Mouse (Mus musculus) kidney, embryonic 15.5 days (tissue): Measurements from ENCODE around the gene Dmbt1. TPM values are rescaled to one million over a fixed set of nuclear protein-coding genes. Genes with fewer than 3 reads are reported as not detected.

ENCODE experiments used
- ATAC-seq: fragments of 200-750 bp; cut with Nextera tagmentation; replicated peaks from 2 replicates; pipeline ENCODE4 v1.8.0; 2017; ENCODE audit warnings: moderate TSS enrichment; ENCODE audit not compliant: low FRiP score
- H3K27ac ChIP-seq: fragments of 300-500 bp; sonication (generic); 2 replicates; pipeline ENCODE4 v1.5.1; 2015; ENCODE audit warnings: mild to moderate bottlenecking, inconsistent platforms
- H3K27me3 ChIP-seq: fragments of 300-500 bp; sonication (generic); 2 replicates; pipeline ENCODE4 v1.6.1; 2015; ENCODE audit warnings: inconsistent platforms
- H3K36me3 ChIP-seq: fragments of 300-500 bp; sonication (generic); 2 replicates; pipeline ENCODE4 v1.6.1; 2015; ENCODE audit warnings: inconsistent platforms
- H3K4me1 ChIP-seq: fragments of 300-500 bp; sonication (generic); 2 replicates; pipeline ENCODE4 v1.6.1; 2015; ENCODE audit warnings: inconsistent platforms
- H3K4me2 ChIP-seq: fragments of 300-500 bp; sonication (generic); 2 replicates; pipeline ENCODE4 v1.6.1; 2015; ENCODE audit warnings: moderate library complexity, mild to moderate bottlenecking, inconsistent platforms
- H3K4me3 ChIP-seq: fragments of 300-500 bp; sonication (generic); replicated peaks from 2 replicates; pipeline ENCODE4 v1.5.1; 2015; ENCODE audit warnings: mild to moderate bottlenecking, inconsistent platforms
- H3K9ac ChIP-seq: fragments of 300-500 bp; sonication (generic); 2 replicates; pipeline ENCODE4 v1.6.1; 2015; ENCODE audit warnings: mild to moderate bottlenecking, inconsistent platforms
- H3K9me3 ChIP-seq: fragments of 300-500 bp; sonication (generic); replicated peaks from 2 replicates; pipeline ENCODE4 v1.6.1; 2016; ENCODE audit warnings: inconsistent platforms
- WGBS: fragments of 180-500 bp; shearing (Covaris S2); methylation state at CpG from one replicate; pipeline ENCODE4 v1.1.7; 2015; ENCODE audit warnings: mixed read lengths; 5-methylcytosine and 5-hydroxymethylcytosine counted together
- polyA plus RNA-seq: library from polyadenylated mRNA; unstranded; fragments of >200 nt; fragmentation: Nextera tagmentation; extraction: Ambion mirVana; gene quantifications from 2 replicates; pipeline ENCODE4 v1.2.1, GENCODE M21; 2015

The Dmbt1 gene
- polyA plus RNA-seq, 1 experiment from 2014 or later, result 0.17 TPM

DNA sequence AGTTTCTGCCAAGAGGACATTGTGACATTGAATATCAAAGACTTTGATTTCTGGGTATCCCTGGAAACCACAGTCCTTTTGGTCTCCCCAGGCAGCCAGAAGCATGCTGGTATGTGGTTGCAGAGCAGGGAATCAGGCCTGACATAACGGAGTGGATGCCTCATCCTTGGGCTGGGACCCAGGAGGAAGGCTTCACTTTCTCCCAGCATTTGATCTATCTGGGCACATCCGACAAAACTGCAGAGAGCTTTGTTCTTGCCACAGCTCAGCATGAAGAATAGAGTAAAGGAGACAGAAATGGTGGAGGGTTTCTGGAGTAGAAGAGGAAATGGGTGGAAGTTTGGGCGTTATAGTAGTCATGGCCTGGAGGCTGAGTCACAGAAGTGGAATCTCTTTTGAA, 101.3 kb downstream of the Dmbt1 start:
- no peaks in the 10 kb centered on the region for H3K36me3 ChIP-seq
- no peaks in the 10 kb centered on the region for H3K4me1 ChIP-seq
- H3K27me3 ChIP-seq, result no peaks in the 10 kb centered on the region
- no peak overlapping the region for H3K27ac ChIP-seq
- H3K9me3 ChIP-seq, result no peaks in the 10 kb centered on the region
- H3K4me2 ChIP-seq, result no peak overlapping the region
- ATAC-seq, result no peak
- no peak overlapping the region for H3K4me3 ChIP-seq
- H3K9ac ChIP-seq, result no peak overlapping the region
- 88% methylated on average over 3 of the region's 3 CpGs for WGBS

DNA sequence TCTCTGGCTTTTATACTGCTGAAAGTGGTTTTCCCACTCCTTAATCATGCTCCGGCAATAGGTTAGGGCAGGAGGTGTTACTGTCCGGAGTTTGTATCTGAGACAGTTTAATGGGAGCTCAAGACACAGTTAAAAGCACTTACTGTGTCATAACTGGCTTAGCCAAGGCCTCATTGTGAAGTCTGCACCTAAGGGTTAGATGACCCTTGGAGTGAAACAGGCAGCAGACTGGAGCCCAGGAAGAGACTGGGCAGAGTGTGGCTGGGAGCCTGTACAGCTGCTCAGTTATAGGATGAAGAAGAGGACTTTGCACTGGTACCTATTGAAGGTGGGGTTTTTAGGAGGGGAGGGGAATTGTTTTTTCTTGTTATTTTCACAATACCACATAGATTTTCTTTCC, 114.4 kb downstream of the Dmbt1 start, which contains the start of gene 4933402N03Rik:
Gene 4933402N03Rik (minus strand): TSS at position 101 of the 400 bp plus-strand sequence.
- WGBS, result 71% methylated on average over 2 of the region's 2 CpGs
- Histone ChIP-seq H3K27ac (no peak within 1 kb of the TSS), H3K9ac (no peak within 1 kb of the TSS), H3K36me3 (no peaks in the 10 kb centered on the region), H3K4me3 (no peak within 1 kb of the TSS), H3K4me2 (no peak within 1 kb of the TSS), H3K4me1 (no peaks in the 10 kb centered on the region), H3K27me3 (no peaks in the 10 kb centered on the region), H3K9me3 (no peaks in the 10 kb centered on the region)
- ATAC-seq, result no peak

DNA sequence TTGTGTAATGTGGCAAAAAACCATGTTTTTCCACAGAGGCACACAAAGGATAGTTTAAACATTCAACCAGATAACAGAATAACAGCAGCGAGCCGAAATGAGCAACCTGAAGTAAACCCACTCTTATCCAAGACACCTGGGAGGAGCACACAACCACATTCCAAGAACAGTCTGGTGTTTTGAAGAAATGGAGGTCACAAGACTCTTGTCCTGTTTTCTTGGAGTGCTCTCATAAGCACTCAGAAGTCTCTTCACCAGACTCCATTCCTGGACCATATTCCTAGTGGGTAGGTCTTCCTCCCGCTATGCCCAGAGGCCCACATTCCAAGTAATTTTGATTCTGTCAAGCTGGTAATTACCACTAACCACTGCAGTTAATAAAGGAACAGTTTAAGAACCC, 118.3 kb downstream of the Dmbt1 start:
- no peak for ATAC-seq
- Histone ChIP-seq H3K4me2 (no peak overlapping the region), H3K36me3 (no peaks in the 10 kb centered on the region)

DNA sequence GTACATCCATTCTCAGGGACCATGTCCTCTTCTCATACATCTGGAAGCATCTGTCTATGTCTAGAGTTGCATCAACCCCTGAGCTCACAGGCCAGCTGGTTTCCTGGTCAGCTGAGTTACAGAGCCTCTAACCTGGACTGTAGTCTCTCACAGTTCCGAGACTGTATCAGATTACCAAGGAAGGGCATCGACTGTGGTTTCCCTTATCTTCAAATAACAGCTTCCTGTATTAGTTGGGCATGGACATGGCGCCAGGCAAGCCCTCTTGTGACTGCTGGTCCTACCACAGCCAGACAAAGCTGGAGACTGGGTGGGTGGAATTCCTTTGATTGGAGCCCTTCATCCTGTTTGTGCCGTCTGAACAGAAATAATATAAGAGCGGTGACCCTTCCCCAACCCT, 121.2 kb downstream of the Dmbt1 start:
- WGBS, result 68% methylated on average over 5 of the region's 5 CpGs
- Histone ChIP-seq H3K27ac (no peak overlapping the region), H3K36me3 (no peaks in the 10 kb centered on the region), H3K9ac (no peak overlapping the region), H3K27me3 (no peaks in the 10 kb centered on the region), H3K4me2 (no peak overlapping the region), H3K4me1 (0 out of 2 replicates have a peak, but pooled peaks cover 3% of the 10 kb centered on the region), H3K9me3 (no peaks in the 10 kb centered on the region), H3K4me3 (no peak overlapping the region)
- ATAC-seq, result no peak

More for the DNA sequence above, 118.3 kb downstream of the Dmbt1 start:
- Histone ChIP-seq H3K27ac (no peak overlapping the region), H3K27me3 (no peaks in the 10 kb centered on the region), H3K9me3 (no peaks in the 10 kb centered on the region), H3K4me1 (no peaks in the 10 kb centered on the region), H3K9ac (no peak overlapping the region), H3K4me3 (no peak overlapping the region)
- WGBS, result 89% methylated on average over 3 of the region's 3 CpGs

DNA sequence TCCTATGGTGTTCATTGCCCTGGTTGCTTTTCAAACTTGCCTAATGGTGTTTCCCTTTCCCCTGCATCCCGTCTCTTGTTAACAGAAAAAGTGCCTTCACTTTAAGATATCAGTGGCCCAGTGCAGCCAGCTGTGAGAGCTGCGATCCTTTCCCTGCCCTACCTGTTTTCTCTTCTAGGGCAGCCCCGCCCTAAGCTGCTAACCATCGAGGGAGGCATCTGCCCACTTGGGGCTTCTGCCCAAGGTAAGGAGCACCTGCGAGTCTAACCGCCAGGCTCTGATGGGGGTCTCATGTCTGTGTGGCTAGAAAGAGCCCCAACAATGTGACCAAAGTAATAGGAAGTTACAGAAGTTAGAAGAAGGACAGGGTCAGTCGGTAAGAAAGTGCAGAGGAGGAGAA, 130.4 kb downstream of the Dmbt1 start:
- no peaks in the 10 kb centered on the region for H3K9me3 ChIP-seq
- no peak overlapping the region for H3K9ac ChIP-seq
- no peaks in the 10 kb centered on the region for H3K4me1 ChIP-seq
- no peak for ATAC-seq
- no peak overlapping the region for H3K4me3 ChIP-seq
- no peak overlapping the region for H3K4me2 ChIP-seq
- 72% methylated on average over 7 of the region's 7 CpGs for whole genome bisulfite sequencing
- H3K27me3 ChIP-seq, result no peaks in the 10 kb centered on the region
- H3K27ac ChIP-seq, result no peak overlapping the region
- H3K36me3 ChIP-seq, result no peaks in the 10 kb centered on the region

DNA sequence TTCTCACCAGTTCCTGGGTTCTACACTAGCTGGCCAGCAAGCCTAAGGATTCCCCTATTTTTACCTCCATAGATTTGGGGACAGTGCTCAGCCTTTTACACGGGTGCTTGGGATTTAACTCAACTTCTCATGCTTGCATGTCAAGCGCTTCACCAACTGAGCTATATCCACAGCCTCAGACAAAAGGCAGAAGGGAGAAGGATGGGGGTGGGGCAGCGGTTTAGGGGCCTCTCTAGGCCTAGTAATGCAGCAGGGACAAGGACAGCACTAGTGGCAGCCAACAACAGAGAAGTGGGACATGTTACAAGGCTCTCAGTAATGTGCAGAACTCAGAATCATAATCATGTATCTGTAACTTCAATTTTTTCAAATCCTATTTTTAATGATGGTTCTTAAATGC, 135.9 kb downstream of the Dmbt1 start:
- Histone ChIP-seq H3K4me2 (no peak overlapping the region), H3K9me3 (no peaks in the 10 kb centered on the region), H3K9ac (no peak overlapping the region), H3K27ac (no peak overlapping the region), H3K4me1 (no peaks in the 10 kb centered on the region), H3K36me3 (no peaks in the 10 kb centered on the region), H3K4me3 (no peak overlapping the region), H3K27me3 (no peaks in the 10 kb centered on the region)
- 72% methylated on average over 3 of the region's 3 CpGs for WGBS
- ATAC-seq, result no peak

DNA sequence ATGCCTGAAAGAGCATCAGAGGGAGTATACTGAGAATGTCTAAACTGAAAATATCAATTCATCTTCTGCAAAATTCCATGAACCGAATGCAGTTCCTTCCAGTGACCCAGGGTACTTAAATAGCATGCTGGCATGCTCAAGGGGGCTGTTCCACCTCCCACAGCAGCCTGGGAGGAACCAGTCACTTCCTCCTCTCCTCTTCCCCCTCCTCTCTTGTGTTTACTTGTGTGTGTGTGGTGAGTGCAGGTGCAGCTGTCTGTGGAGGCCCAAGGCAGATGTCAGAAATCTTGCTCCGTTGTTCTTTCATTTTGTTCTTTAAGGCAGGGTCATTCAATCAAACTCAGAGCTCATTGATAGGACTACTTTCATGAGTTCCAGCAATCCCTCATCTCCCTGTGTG, 137.2 kb downstream of the Dmbt1 start:
- WGBS, result 26% methylated on average over 2 of the region's 2 CpGs

More for the DNA sequence above, 137.2 kb downstream of the Dmbt1 start:
- Histone ChIP-seq H3K27me3 (no peaks in the 10 kb centered on the region), H3K4me1 (no peaks in the 10 kb centered on the region), H3K36me3 (no peaks in the 10 kb centered on the region), H3K27ac (no peak overlapping the region), H3K9me3 (no peaks in the 10 kb centered on the region), H3K9ac (no peak overlapping the region), H3K4me2 (no peak overlapping the region), H3K4me3 (no peak overlapping the region)
- ATAC-seq, result no peak

Other genes starting within 250 kb of the Dmbt1 start
- gene Plekha1, start 166.3 kb upstream of the Dmbt1 start, polyA plus RNA-seq, result 76.5 and 80.9 TPM in 2 replicates
- gene Htra1, start 95.9 kb upstream of the Dmbt1 start, polyA plus RNA-seq, result 13.4 and 14.3 TPM in 2 replicates
- not detected in 2 replicates for gene 4933402N03Rik, start 114.3 kb downstream of the Dmbt1 start, polyA plus RNA-seq
- gene 5430419D17Rik, start 142.3 kb downstream of the Dmbt1 start, polyA plus RNA-seq, result not detected in 2 replicates